Mouse (Mus musculus) hindbrain, embryonic 14.5 days (tissue): ENCODE data around the gene P2rx3. TPM values are rescaled to one million over a fixed set of nuclear protein-coding genes. Genes with fewer than 3 reads are reported as not detected.

ENCODE experiments used
- ATAC-seq: fragments of 200-750 bp; cut with Nextera tagmentation; 2 replicates; pipeline ENCODE4 v1.8.0; 2017; ENCODE audit warnings: moderate number of reproducible peaks, mild to moderate bottlenecking, moderate TSS enrichment, moderate library complexity; ENCODE audit not compliant: low FRiP score
- DNase-seq: peaks from one replicate; pipeline ENCODE4 v3.0.0-alpha.2; 2015; ENCODE audit warnings: low spot score
- H3K27ac ChIP-seq: fragments of 300-500 bp; sonication (generic); 2 replicates; pipeline ENCODE4 v1.5.1; 2014; ENCODE audit warnings: mild to moderate bottlenecking, moderate library complexity
- H3K27me3 ChIP-seq: fragments of 300-500 bp; sonication (generic); 2 replicates; pipeline ENCODE4 v1.6.1; 2014; ENCODE audit warnings: mild to moderate bottlenecking, low read length, mixed read lengths; ENCODE audit not compliant: control insufficient read depth, insufficient read depth
- H3K36me3 ChIP-seq: fragments of 300-500 bp; sonication (generic); replicated peaks from 2 replicates; pipeline ENCODE4 v1.6.1; 2014; ENCODE audit not compliant: control insufficient read depth, insufficient read depth
- H3K4me1 ChIP-seq: fragments of 300-500 bp; sonication (generic); replicated peaks from 2 replicates; pipeline ENCODE4 v1.6.1; 2014; ENCODE audit warnings: antibody characterized with exemption, low read length, mixed read lengths; ENCODE audit not compliant: control insufficient read depth, insufficient read depth
- H3K4me2 ChIP-seq: fragments of 300-500 bp; sonication (generic); replicated peaks from 2 replicates; pipeline ENCODE4 v1.6.1; 2014; ENCODE audit warnings: mild to moderate bottlenecking, moderate library complexity
- H3K4me3 ChIP-seq: fragments of 300-500 bp; sonication (generic); replicated peaks from 2 replicates; pipeline ENCODE4 v1.5.1; 2014; ENCODE audit warnings: mild to moderate bottlenecking, low read length
- H3K9ac ChIP-seq: fragments of 300-500 bp; sonication (generic); 2 replicates; pipeline ENCODE4 v1.6.1; 2014
- H3K9me3 ChIP-seq: fragments of 300-500 bp; sonication (generic); 2 replicates; pipeline ENCODE4 v1.6.1; 2016; ENCODE audit warnings: low read length; ENCODE audit not compliant: control insufficient read depth
- WGBS: fragments of 180-500 bp; shearing (Covaris S2); extraction: QIAGEN DNeasy Blood & Tissue Kit; methylation state at CpG from one replicate; pipeline ENCODE4 v1.1.7; 2014; 5-methylcytosine and 5-hydroxymethylcytosine counted together
- polyA plus RNA-seq: library from polyadenylated mRNA; unstranded; fragments of >200 nt; fragmentation: Nextera tagmentation; extraction: Ambion mirVana; gene quantifications from 2 replicates; pipeline ENCODE4 v1.2.1, GENCODE M21; 2014

P2rx3 gene
- polyA plus RNA-seq, 1 experiment from 2014 or later, result 2.9 TPM

GRCm38 (mm10) chr2:84952693-84953092 lies 84.6 kb downstream of the P2rx3 start:
- Histone ChIP-seq H3K4me2 (no peak overlapping the region), H3K36me3 (no peaks in the 10 kb centered on the region), H3K27ac (no peak overlapping the region), H3K9ac (no peak overlapping the region), H3K9me3 (no peaks in the 10 kb centered on the region), H3K4me3 (no peak overlapping the region), H3K4me1 (no peaks in the 10 kb centered on the region), H3K27me3 (no peaks in the 10 kb centered on the region)
- DNase-seq (no peak), ATAC-seq (no peak)
- WGBS, result 86% methylated on average over 4 of the region's 4 CpGs

- no peak for ATAC-seq
- Histone ChIP-seq H3K4me1 (no peaks in the 10 kb centered on the region), H3K27me3 (no peaks in the 10 kb centered on the region), H3K36me3 (no peaks in the 10 kb centered on the region), H3K4me3 (no peak overlapping the region), H3K27ac (no peak overlapping the region), H3K9me3 (no peaks in the 10 kb centered on the region), H3K4me2 (no peak overlapping the region), H3K9ac (no peak overlapping the region)
- WGBS, result 87% methylated on average over 1 of the region's 1 CpGs
- no peak for DNase-seq
Observed at GRCm38 (mm10) chr2:84952251-84952650, 85.0 kb downstream of the P2rx3 start.

GRCm38 (mm10) chr2:84951027-84951426 lies 86.2 kb downstream of the P2rx3 start:
- Histone ChIP-seq H3K4me1 (no peaks in the 10 kb centered on the region), H3K36me3 (no peaks in the 10 kb centered on the region), H3K9ac (no peak overlapping the region), H3K4me3 (no peak overlapping the region), H3K27ac (no peak overlapping the region), H3K9me3 (no peaks in the 10 kb centered on the region), H3K27me3 (no peaks in the 10 kb centered on the region), H3K4me2 (no peak overlapping the region)
- DNase-seq (no peak), ATAC-seq (no peak)
- 95% methylated on average over 8 of the region's 8 CpGs for WGBS

GRCm38 (mm10) chr2:84948721-84949120 lies 88.5 kb downstream of the P2rx3 start:
- ATAC-seq (no peak), DNase-seq (no peak)
- Histone ChIP-seq H3K9ac (no peak overlapping the region), H3K4me2 (no peak overlapping the region), H3K36me3 (no peaks in the 10 kb centered on the region), H3K4me1 (no peaks in the 10 kb centered on the region), H3K9me3 (no peaks in the 10 kb centered on the region), H3K27me3 (no peaks in the 10 kb centered on the region), H3K27ac (no peak overlapping the region), H3K4me3 (no peak overlapping the region)
- WGBS, result 85% methylated on average over 2 of the region's 2 CpGs

Other genes with a start within 250 kb of the P2rx3 start
- gene Ube2l6, start 238.6 kb downstream of the P2rx3 start, polyA plus RNA-seq, result 18.6 and 24.0 TPM in 2 replicates
- not detected in 2 replicates for gene Smtnl1, start 214.8 kb downstream of the P2rx3 start, polyA plus RNA-seq
- gene Timm10, start 210.5 kb downstream of the P2rx3 start, polyA plus RNA-seq, result 75.8 and 83.3 TPM in 2 replicates
- gene Slc43a1, start 198.6 kb downstream of the P2rx3 start, polyA plus RNA-seq, result 1.5 and 1.6 TPM in 2 replicates
- 3.8 and 4.5 TPM in 2 replicates for gene Rtn4rl2, start 150.8 kb downstream of the P2rx3 start, polyA plus RNA-seq
- gene Slc43a3, start 100.9 kb downstream of the P2rx3 start, polyA plus RNA-seq, result 4.8 and 4.9 TPM in 2 replicates
- gene Prg2, start 57.0 kb downstream of the P2rx3 start, polyA plus RNA-seq, result not detected in 2 replicates
- not detected in 2 replicates for gene Prg3, start 49.2 kb downstream of the P2rx3 start, polyA plus RNA-seq
- gene Ssrp1, start 228 bp downstream of the P2rx3 start, polyA plus RNA-seq, result 169 and 178 TPM in 2 replicates
- 6.1 and 6.5 TPM in 2 replicates for gene Tnks1bp1, start 10.6 kb upstream of the P2rx3 start, polyA plus RNA-seq
- gene Aplnr, start 98.8 kb upstream of the P2rx3 start, polyA plus RNA-seq, result 29.2 and 35.2 TPM in 2 replicates
- gene Lrrc55, start 159.7 kb upstream of the P2rx3 start, polyA plus RNA-seq, result 9.7 and 13.0 TPM in 2 replicates